Mouse (Mus musculus) cerebellum, adult 2 months (tissue): ENCODE results near the gene Gh.

Source experiments
- CTCF ChIP-seq: fragments of 200-500 bp; IDR thresholded peaks from 2 replicates; pipeline ENCODE4 v1.5.1; 2011; ENCODE audit warnings: low read depth, mild to moderate bottlenecking, control low read depth, low read length, moderate library complexity, borderline replicate concordance; ENCODE audit not compliant: insufficient read depth
- POLR2A ChIP-seq: fragments of 200-500 bp; IDR thresholded peaks from 2 replicates; pipeline ENCODE4 v1.6.1; 2011; ENCODE audit warnings: low read length, control low read depth, borderline replicate concordance; ENCODE audit not compliant: insufficient read depth

GRCm38 (mm10) chr11:106267871-106268270 is 33.8 kb downstream of the Gh start:
- no peak; the same call in 1 of the 2 replicates for TF ChIP-seq CTCF
- no peak for TF ChIP-seq POLR2A
